Mouse (Mus musculus): ENCODE measurements around the gene Phf6. TPM values are rescaled to one million over a fixed set of nuclear protein-coding genes. Genes with fewer than 3 reads are reported as not detected.
"Not testable (repeated sequence)": the region's sequence is repeated elsewhere in the genome, so short reads cannot be mapped to it uniquely, and the experiment has no call there.

The Phf6 gene
- total RNA-seq, 1 experiment from 2014 or later, result 22.7 TPM

- 0 out of 2 replicates have a peak, but pooled peaks have one; percentile 31 for ATAC-seq (replicated peaks; ENCODE audit: insufficient number of reproducible peaks, low FRiP score, low TSS enrichment, poor library complexity, severe bottlenecking)
These were observed 59.3 kb downstream of the Phf6 start for GRCm38 (mm10) chrX:52971211-52972006.

- ATAC-seq (replicated peaks; ENCODE audit: insufficient number of reproducible peaks, low FRiP score, low TSS enrichment, poor library complexity, severe bottlenecking), result no peak
These were observed 60.1 kb downstream of the Phf6 start for GRCm38 (mm10) chrX:52972129-52972528.

GRCm38 (mm10) chrX:52972680-52973079, 60.6 kb downstream of the Phf6 start:
- ATAC-seq (replicated peaks; ENCODE audit: insufficient number of reproducible peaks, low FRiP score, low TSS enrichment, poor library complexity, severe bottlenecking), result no peak

GRCm38 (mm10) chrX:52978576-52978975, 66.5 kb downstream of the Phf6 start:
- no peak for ATAC-seq (replicated peaks; ENCODE audit: insufficient number of reproducible peaks, low FRiP score, low TSS enrichment, poor library complexity, severe bottlenecking)

- ATAC-seq (replicated peaks; ENCODE audit: insufficient number of reproducible peaks, low FRiP score, low TSS enrichment, poor library complexity, severe bottlenecking), result no peak
These were observed 69.3 kb downstream of the Phf6 start for GRCm38 (mm10) chrX:52981378-52981777.

GRCm38 (mm10) chrX:52987905-52988783, 76.1 kb downstream of the Phf6 start, which contains the start of gene Hprt:
Gene Hprt (plus strand): TSS chrX:52988137.
- ATAC-seq (replicated peaks; ENCODE audit: insufficient number of reproducible peaks, low FRiP score, low TSS enrichment, poor library complexity, severe bottlenecking), result peak; percentile 93

GRCm38 (mm10) chrX:52994726-52995125, 82.7 kb downstream of the Phf6 start:
- not testable (repeated sequence) for ATAC-seq (replicated peaks; ENCODE audit: insufficient number of reproducible peaks, low FRiP score, low TSS enrichment, poor library complexity, severe bottlenecking)

- ATAC-seq (replicated peaks; ENCODE audit: insufficient number of reproducible peaks, low FRiP score, low TSS enrichment, poor library complexity, severe bottlenecking), result not testable (repeated sequence)
These were observed 92.8 kb downstream of the Phf6 start for GRCm38 (mm10) chrX:53004887-53005286.

GRCm38 (mm10) chrX:53006062-53006461, 94.0 kb downstream of the Phf6 start:
- ATAC-seq (replicated peaks; ENCODE audit: insufficient number of reproducible peaks, low FRiP score, low TSS enrichment, poor library complexity, severe bottlenecking), result 0 out of 2 replicates have a peak, but pooled peaks have one; percentile 63

Other genes starting within 250 kb of the Phf6 start
- gene Ccdc160, start 121.1 kb upstream of the Phf6 start, total RNA-seq (2017), result not detected in 3 replicates
- gene Hprt, start 75.9 kb downstream of the Phf6 start, total RNA-seq (2017), result 188 to 280 TPM (median 242 TPM) in 3 replicates